28 mouse cellular contexts compared by ENCODE assay signal in the genomic region with DNA sequence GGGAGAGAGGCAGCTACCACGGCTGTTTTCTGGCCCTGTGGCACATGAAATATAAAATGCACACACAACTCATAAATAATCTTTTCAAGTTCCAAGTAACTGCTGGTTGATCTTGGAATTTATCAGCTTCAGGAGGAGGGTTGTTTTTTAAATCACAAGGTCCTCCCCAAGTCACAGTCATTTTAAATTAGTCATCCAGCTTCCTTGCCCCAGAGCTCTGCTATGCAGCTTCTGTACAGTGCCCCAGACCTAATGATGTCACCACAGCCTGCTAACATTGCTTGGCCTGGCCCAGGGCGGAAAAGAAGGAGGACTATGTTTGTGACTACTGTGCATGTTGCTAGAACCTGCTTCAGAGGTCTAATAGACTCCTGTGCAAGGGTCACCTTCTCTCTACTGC. TPM values are rescaled to one million over a fixed set of nuclear protein-coding genes. Genes with fewer than 3 reads are reported as not detected.
DNase-seq lines count a peak whose midpoint lies in the region; ATAC-seq and TF ChIP-seq lines count a peak whose summit lies in the region.
"Had no signal": no experiment of that assay in that cellular context is flagged by ENCODE, and none has a peak within 500 bp of the region (broad histone marks: within the 10 kb centered on the region; RNA-seq: fewer than 3 reads in every experiment).

No protein-coding gene starts in this region.

- no peak overlapping the region for H3K4me3 ChIP-seq in myocyte
- H3K4me3 ChIP-seq in hindbrain, embryonic 16.5 days (ENCODE audit: low read length) = no peak overlapping the region
- H3K4me3 ChIP-seq: embryonic facial prominence, embryonic 10.5 days; erythroblast, embryonic 14.5 days; forebrain, embryonic 12.5 days; heart, adult 2 months; heart, embryonic 12.5 days; hindbrain, embryonic 12.5 days had no signal

- H3K27me3 ChIP-seq in myocyte (ENCODE audit: control insufficient read depth, insufficient read depth, insufficient read length) = no peaks in the 10 kb centered on the region
- H3K27me3 ChIP-seq in hindbrain, embryonic 16.5 days (replicated peaks; ENCODE audit: control insufficient read depth, insufficient read depth, low read length) = no peaks in the 10 kb centered on the region
- H3K27me3 ChIP-seq: forebrain, embryonic 12.5 days; heart, embryonic 12.5 days; hindbrain, embryonic 12.5 days had no signal

- H3K9me3 ChIP-seq in hindbrain, embryonic 16.5 days (ENCODE audit: control insufficient read depth, low read length) = no peaks in the 10 kb centered on the region
- H3K9me3 ChIP-seq: embryonic facial prominence, embryonic 10.5 days; forebrain, embryonic 12.5 days; heart, embryonic 12.5 days; hindbrain, embryonic 12.5 days had no signal

- H3ac ChIP-seq in myocyte (ENCODE audit: control insufficient read depth, insufficient read length) = no peak overlapping the region

- TF ChIP-seq POLR2A in myocyte (IDR thresholded peaks at IDR 0.05; ENCODE audit: insufficient read length, low read depth) = no peak

- H3K4me1 ChIP-seq in hindbrain, embryonic 16.5 days (ENCODE audit: control insufficient read depth, insufficient read depth, low read depth, low read length) = no peaks in the 10 kb centered on the region
- H3K4me1 ChIP-seq: embryonic facial prominence, embryonic 10.5 days; forebrain, embryonic 12.5 days; heart, embryonic 12.5 days; hindbrain, embryonic 12.5 days had no signal

- DNase-seq in adrenal gland, adult 8-10 months = peak; percentile 38
- no peak for DNase-seq in adrenal gland, postnatal 10 days
- DNase-seq in 3T3-L1 (ENCODE audit: low read depth, low spot score) (peak; percentile 70), NIH3T3 (ENCODE audit: low read depth) (peak; percentile 37), MN1 (ENCODE audit: low spot score) (no peak)
- DNase-seq: cerebellum, adult 18-20 months; cerebellum, adult 9-11 months; cerebellum, postnatal 36 days; gastrocnemius, postnatal 10 days; heart, adult 2 months; kidney, adult 11 months; kidney, adult 9 months; kidney, postnatal 10 days had no signal

- no peak overlapping the region for H3K27ac ChIP-seq in hindbrain, embryonic 16.5 days (ENCODE audit: low read depth, low read length)
- H3K27ac ChIP-seq: embryonic facial prominence, embryonic 10.5 days; forebrain, embryonic 12.5 days; heart, adult 2 months; hindbrain, embryonic 12.5 days; hindbrain, postnatal 0 days had no signal

- 75% methylated on average over 2 of the region's 2 CpGs for WGBS in hindbrain, embryonic 16.5 days

- no peaks in the 10 kb centered on the region for H3K79me2 ChIP-seq in myocyte (ENCODE audit: control insufficient read depth, insufficient read depth)

- H3K9ac ChIP-seq in hindbrain, embryonic 16.5 days (ENCODE audit: low read depth, low read length) = no peak overlapping the region
- H3K9ac ChIP-seq: forebrain, embryonic 12.5 days; heart, embryonic 12.5 days; hindbrain, embryonic 12.5 days had no signal

- peak overlapping the region; percentile 15 for H3K4me2 ChIP-seq in myocyte (ENCODE audit: low read depth)
- H3K4me2 ChIP-seq in hindbrain, embryonic 16.5 days (ENCODE audit: low read length) = no peak overlapping the region
- H3K4me2 ChIP-seq: forebrain, embryonic 12.5 days; heart, embryonic 12.5 days; hindbrain, embryonic 12.5 days had no signal

- no peaks in the 10 kb centered on the region for H3K36me3 ChIP-seq in myocyte (ENCODE audit: control insufficient read depth, insufficient read depth)
- H3K36me3 ChIP-seq in hindbrain, embryonic 16.5 days (ENCODE audit: control insufficient read depth, insufficient read depth, low read length) = no peaks in the 10 kb centered on the region
- H3K36me3 ChIP-seq: embryonic facial prominence, embryonic 10.5 days; forebrain, embryonic 12.5 days; heart, embryonic 12.5 days; hindbrain, embryonic 12.5 days had no signal

- ATAC-seq in hindbrain, embryonic 16.5 days = no peak
- ATAC-seq: forebrain, embryonic 16.5 days; hindbrain, postnatal 0 days had no signal

TF ChIP-seq in myocyte, 11 proteins besides CTCF, POLR2A, EP300 and RAD21:
- no peak for TF ChIP-seq CEBPB (IDR thresholded peaks at IDR 0.05; ENCODE audit: insufficient read depth, poor library complexity, severe bottlenecking)
- TF ChIP-seq USF1 (IDR thresholded peaks at IDR 0.05; ENCODE audit: low read depth) = no peak
- no peak for TF ChIP-seq TCF3 (IDR thresholded peaks at IDR 0.05; ENCODE audit: insufficient read length, low read depth)
- no peak for TF ChIP-seq REST (IDR thresholded peaks at IDR 0.05; ENCODE audit: insufficient read depth, insufficient read length)
- TF ChIP-seq MYOG (IDR thresholded peaks at IDR 0.05; ENCODE audit: control insufficient read depth in 1 of 3, insufficient read depth in 1 of 3, insufficient read length in 2 of 3, low read depth in 2 of 3) = no peak
- TF ChIP-seq POLR2AphosphoS2 (IDR thresholded peaks at IDR 0.05; ENCODE audit: insufficient read length, low read depth) = no peak
- TF ChIP-seq E2F4 (IDR thresholded peaks at IDR 0.05; ENCODE audit: insufficient read depth) = no peak
- TF ChIP-seq MAX (IDR thresholded peaks at IDR 0.05; ENCODE audit: low read depth) = no peak
- TF ChIP-seq SRF (IDR thresholded peaks at IDR 0.05; ENCODE audit: control insufficient read depth, insufficient read length, low read depth) = no peak
- TF ChIP-seq TCF12 (IDR thresholded peaks at IDR 0.05; ENCODE audit: insufficient read depth, poor library complexity, severe bottlenecking) = no peak
- no peak for TF ChIP-seq MYOD1 (IDR thresholded peaks at IDR 0.05; ENCODE audit: control insufficient read depth in 1 of 3, insufficient read length in 2 of 3, low read depth in 2 of 3)

RNA-seq across cellular contexts. Expression of a gene that starts 12.9 kb away (rescaled TPM):
- total RNA-seq in adrenal gland, adult 8-10 months (2022) = 1 to 10 TPM in 2 of 4 experiments, under 1 TPM in 1, not detected in 1; 0.32 to 3.8 (median 2.4) TPM
- 1 to 10 TPM in 1 of 2 experiments, under 1 TPM in 1; 0.99 to 1.4 TPM for total RNA-seq in adrenal gland, postnatal 10 days (2021)
- not detected for polyA plus RNA-seq in myocyte (2012; fragmentation: generic; extraction: Trizol)
- polyA plus RNA-seq in hindbrain, embryonic 16.5 days (2015; fragmentation: Nextera tagmentation; extraction: Ambion mirVana) = 0.65 and 0.86 TPM in 2 replicates
- total RNA-seq: gastrocnemius, postnatal 10 days; heart, adult 2 months; heart, postnatal 25 days; hindbrain, postnatal 0 days; MEL had no signal
- polyA plus RNA-seq: C2C12; erythroblast, embryonic 14.5 days; frontal cortex, adult 2 months; heart, adult 2 months; heart, embryonic 12.5 days; heart, embryonic 16.5 days; intestine, embryonic 14.5 days had no signal

RNA-seq across cellular contexts. Expression of a gene that starts 17.3 kb away (rescaled TPM):
- total RNA-seq in adrenal gland, adult 8-10 months (2022) = 10 to 100 TPM; 43.6 to 53.1 (median 51.9) TPM
- 10 to 100 TPM; 25.3 to 29.1 TPM for total RNA-seq in adrenal gland, postnatal 10 days (2021)
- polyA plus RNA-seq in myocyte (2012; fragmentation: generic; extraction: Trizol) = 4.5 TPM
- polyA plus RNA-seq in hindbrain, embryonic 16.5 days (2015; fragmentation: Nextera tagmentation; extraction: Ambion mirVana) = 9.7 and 11.5 TPM in 2 replicates

Comparison
In these comparisons a context has a peak if more than half of its experiments do, and no peak if none do; other contexts are left out.
1. DNase-seq: peak in adrenal gland, adult 8-10 months (single experiment), 3T3-L1 (single experiment) and NIH3T3 (single experiment); none in adrenal gland, postnatal 10 days (single experiment) and MN1 (single experiment).